Mouse (Mus musculus): ENCODE results near the gene Casz1.

Casz1 gene

GRCm38 (mm10) chr4:148797475-148798324 is 6.5 kb upstream of the Casz1 start:
- no peak for DNase-seq (ENCODE audit: low spot score in 2 of 2)

- no peak for DNase-seq (ENCODE audit: low spot score in 2 of 2)
Observed at GRCm38 (mm10) chr4:148803031-148803430, 1.2 kb upstream of the Casz1 start.

GRCm38 (mm10) chr4:148803636-148804035 is 593 bp upstream of the Casz1 start:
- DNase-seq (ENCODE audit: low spot score in 2 of 2), result no peak

GRCm38 (mm10) chr4:148804780-148805160 is 541 bp downstream of the Casz1 start:
- DNase-seq (ENCODE audit: low spot score in 2 of 2), result no peak

- no peak for DNase-seq (ENCODE audit: low spot score in 2 of 2)
Observed at GRCm38 (mm10) chr4:148805161-148805810, 1.1 kb downstream of the Casz1 start.

GRCm38 (mm10) chr4:148805811-148806747 is 1.9 kb downstream of the Casz1 start:
- DNase-seq (ENCODE audit: low spot score in 2 of 2), result no peak

- DNase-seq (ENCODE audit: low spot score in 2 of 2), result no peak
Observed at GRCm38 (mm10) chr4:148806836-148807235, 2.6 kb downstream of the Casz1 start.

GRCm38 (mm10) chr4:148807397-148807796 is 3.2 kb downstream of the Casz1 start:
- DNase-seq (ENCODE audit: low spot score in 2 of 2), result no peak

- no peak for DNase-seq (ENCODE audit: low spot score in 2 of 2)
Observed at GRCm38 (mm10) chr4:148808839-148809238, 4.6 kb downstream of the Casz1 start.

GRCm38 (mm10) chr4:148810706-148811105 is 6.5 kb downstream of the Casz1 start:
- no peak for DNase-seq (ENCODE audit: low spot score in 2 of 2)

- DNase-seq (ENCODE audit: low spot score in 2 of 2), result peak in 1 of 2 experiments; percentile 6
Observed at GRCm38 (mm10) chr4:148811940-148812339, 7.7 kb downstream of the Casz1 start.

GRCm38 (mm10) chr4:148813247-148813646 is 9.0 kb downstream of the Casz1 start:
- DNase-seq (ENCODE audit: low spot score in 2 of 2), result no peak

- DNase-seq (ENCODE audit: low spot score in 2 of 2), result no peak
Observed at GRCm38 (mm10) chr4:148816556-148816955, 12.3 kb downstream of the Casz1 start.

GRCm38 (mm10) chr4:148818161-148818560 is 13.9 kb downstream of the Casz1 start:
- DNase-seq (ENCODE audit: low spot score in 2 of 2), result no peak

- no peak for DNase-seq (ENCODE audit: low spot score in 2 of 2)
Observed at GRCm38 (mm10) chr4:148820171-148820570, 15.9 kb downstream of the Casz1 start.

GRCm38 (mm10) chr4:148823281-148823680 is 19.1 kb downstream of the Casz1 start:
- DNase-seq (ENCODE audit: low spot score in 2 of 2), result no peak

GRCm38 (mm10) chr4:148830350-148830749 is 26.1 kb downstream of the Casz1 start:
- DNase-seq (ENCODE audit: low spot score in 2 of 2), result no peak

- no peak for DNase-seq (ENCODE audit: low spot score in 2 of 2)
Observed at GRCm38 (mm10) chr4:148833245-148833990, 29.2 kb downstream of the Casz1 start.

- DNase-seq (ENCODE audit: low spot score in 2 of 2), result no peak
Observed at GRCm38 (mm10) chr4:148836391-148836790, 32.2 kb downstream of the Casz1 start.

GRCm38 (mm10) chr4:148837046-148837445 is 32.8 kb downstream of the Casz1 start:
- DNase-seq (ENCODE audit: low spot score in 2 of 2), result no peak

- DNase-seq (ENCODE audit: low spot score in 2 of 2), result no peak
Observed at GRCm38 (mm10) chr4:148837644-148838043, 33.4 kb downstream of the Casz1 start.
